Mouse (Mus musculus) spleen, adult 2 months (tissue): Measurements from ENCODE around the gene Mfsd2b. TPM values are rescaled to one million over a fixed set of nuclear protein-coding genes. Genes with fewer than 3 reads are reported as not detected.

Experiments
- DNase-seq, 2 experiments: peaks; one replicate each; pipeline versions ENCODE4 v3.0.0 to v3.0.0-alpha.2; 2012 to 2021; ENCODE audit warnings: low spot score in 2 of 2, low read depth in 1 of 2
- H3K27ac ChIP-seq: fragments of 200-500 bp; 2 replicates; pipeline ENCODE4 v1.5.1; 2012; ENCODE audit warnings: low read length, inconsistent platforms; ENCODE audit not compliant: insufficient read depth
- H3K27me3 ChIP-seq: fragments of 200-500 bp; 2 replicates; pipeline ENCODE4 v1.6.1; 2012; ENCODE audit warnings: mild to moderate bottlenecking, moderate library complexity, low read length, inconsistent platforms; ENCODE audit not compliant: control insufficient read depth, insufficient read depth
- H3K36me3 ChIP-seq: fragments of 200-500 bp; 2 replicates; pipeline ENCODE4 v1.6.1; 2012; ENCODE audit warnings: mild to moderate bottlenecking, low read length, inconsistent platforms; ENCODE audit not compliant: control insufficient read depth, insufficient read depth
- H3K4me1 ChIP-seq: fragments of 200-500 bp; 2 replicates; pipeline ENCODE4 v1.6.1; 2011; ENCODE audit warnings: inconsistent platforms; ENCODE audit not compliant: control insufficient read depth, insufficient read depth, insufficient read length
- H3K4me3 ChIP-seq: fragments of 200-500 bp; 2 replicates; pipeline ENCODE4 v1.5.1; 2011; ENCODE audit warnings: mild to moderate bottlenecking, inconsistent platforms; ENCODE audit not compliant: insufficient read depth, insufficient read length; ENCODE audit errors: extremely low read depth
- CTCF ChIP-seq: fragments of 200-500 bp; IDR thresholded peaks from 2 replicates; pipeline ENCODE4 v1.5.1; 2011; ENCODE audit warnings: mild to moderate bottlenecking, inconsistent platforms; ENCODE audit not compliant: insufficient read depth, insufficient read length, insufficient replicate concordance; ENCODE audit errors: extremely low read depth
- POLR2A ChIP-seq: fragments of 200-500 bp; IDR thresholded peaks from 2 replicates; pipeline ENCODE4 v1.6.1; 2011; ENCODE audit warnings: low read depth, low read length, inconsistent platforms
- WGBS: fragments of 180-500 bp; shearing (Covaris S2); methylation state at CpG from one replicate; pipeline ENCODE4 v1.1.7; 2018; 5-methylcytosine and 5-hydroxymethylcytosine counted together
- polyA plus RNA-seq: library from polyadenylated mRNA; depleted of rRNA; stranded (reverse); fragments of >200 nt; gene quantifications from 2 replicates; pipeline ENCODE4 v1.2.3, GENCODE M21; 2012

The Mfsd2b gene
- polyA plus RNA-seq, 1 experiment: 38.2 TPM

DNA sequence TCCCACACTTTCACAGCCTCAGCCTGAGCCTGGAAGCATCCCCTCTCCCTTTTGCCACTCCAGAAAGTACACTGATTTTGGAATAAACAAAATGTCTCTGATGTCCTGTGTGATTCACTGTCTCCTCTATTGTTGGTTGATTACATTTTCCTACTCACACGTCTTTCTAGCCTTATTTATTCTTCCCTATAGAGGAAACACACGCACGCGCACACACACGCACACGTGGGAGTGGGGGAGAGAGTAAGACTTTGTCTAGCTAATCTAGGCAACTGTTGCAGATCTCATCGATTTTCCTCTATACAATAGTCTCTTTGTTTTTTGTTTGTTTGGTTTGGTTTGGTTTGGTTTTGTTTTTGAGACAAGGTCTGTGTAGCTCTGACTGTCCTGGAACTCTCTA lies 34.2 kb upstream of the Mfsd2b start:
- H3K4me1 ChIP-seq: peaks cover 10% of the 10 kb centered on the region
- H3K4me3 ChIP-seq: peak overlapping the region; percentile 82; the same call in 1 of the 2 replicates
- no peaks in the 10 kb centered on the region for H3K27me3 ChIP-seq
- TF ChIP-seq CTCF (no peak), POLR2A (no peak)
- H3K27ac ChIP-seq: no peak overlapping the region
- H3K36me3 ChIP-seq: no peaks in the 10 kb centered on the region
- no peak for DNase-seq
- WGBS: 81% methylated on average over 7 of the region's 7 CpGs

DNA sequence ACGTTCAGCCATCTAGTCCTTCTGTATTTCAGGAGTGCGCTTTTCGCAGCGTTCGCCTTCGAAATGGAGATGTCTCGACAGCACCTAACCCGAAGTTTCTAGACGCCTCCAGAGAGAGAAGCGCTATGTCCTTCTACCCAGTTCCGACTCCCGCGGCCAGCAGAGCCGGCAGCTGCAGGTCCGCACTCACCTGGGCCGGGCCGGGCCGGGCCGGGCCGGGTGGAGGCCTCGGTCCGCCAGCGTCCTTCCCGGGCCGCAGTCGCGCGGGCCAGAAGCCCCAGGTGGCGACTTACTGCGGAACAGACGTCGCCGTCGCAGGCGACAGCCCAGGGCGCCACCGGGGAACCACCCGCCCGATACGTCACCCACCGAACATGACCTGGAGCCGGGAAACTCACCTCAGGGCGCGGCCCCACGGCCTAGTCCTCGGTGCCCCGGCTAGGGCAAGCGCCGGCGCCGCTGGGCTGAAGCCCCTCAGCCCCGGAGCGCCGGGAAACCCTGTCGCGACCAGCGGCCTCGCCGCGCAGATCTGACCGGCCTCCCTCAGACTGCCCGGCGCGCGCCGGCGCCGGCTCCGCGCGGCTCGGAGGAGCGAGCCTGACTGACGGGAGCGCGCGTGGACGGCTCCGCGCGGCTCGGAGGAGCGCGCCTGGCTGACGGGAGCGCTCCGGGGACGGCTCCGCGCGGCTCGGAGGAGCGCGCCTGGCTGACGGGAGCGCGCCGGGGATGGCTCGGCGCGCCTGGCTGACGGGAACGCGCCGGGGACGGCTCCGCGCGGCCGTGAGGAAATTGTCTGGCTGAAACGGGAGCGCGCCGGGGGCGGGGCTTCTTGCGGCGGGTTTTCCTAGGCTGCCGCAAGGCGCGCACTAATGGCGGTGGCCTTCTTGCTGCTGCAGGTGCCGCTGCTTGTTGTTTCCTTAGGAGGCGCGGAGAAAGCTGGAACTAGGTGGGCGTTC lies 33.1 kb upstream of the Mfsd2b start, which contains the start of gene Ubxn2a:
Gene Ubxn2a (minus strand): TSS at position 755 of the 956 bp plus-strand sequence.
- under 1% methylated on average over 123 of the region's 125 CpGs for WGBS
- peaks cover 10% of the 10 kb centered on the region for H3K4me1 ChIP-seq
- TF ChIP-seq POLR2A (peak; percentile 56), CTCF (no peak)
- peak within 1 kb of the TSS; percentile 99 for H3K27ac ChIP-seq
- H3K27me3 ChIP-seq: no peaks in the 10 kb centered on the region
- H3K4me3 ChIP-seq: peak within 1 kb of the TSS; percentile 82
- H3K36me3 ChIP-seq: no peaks in the 10 kb centered on the region
- peak; percentile 82 to 94 for DNase-seq

DNA sequence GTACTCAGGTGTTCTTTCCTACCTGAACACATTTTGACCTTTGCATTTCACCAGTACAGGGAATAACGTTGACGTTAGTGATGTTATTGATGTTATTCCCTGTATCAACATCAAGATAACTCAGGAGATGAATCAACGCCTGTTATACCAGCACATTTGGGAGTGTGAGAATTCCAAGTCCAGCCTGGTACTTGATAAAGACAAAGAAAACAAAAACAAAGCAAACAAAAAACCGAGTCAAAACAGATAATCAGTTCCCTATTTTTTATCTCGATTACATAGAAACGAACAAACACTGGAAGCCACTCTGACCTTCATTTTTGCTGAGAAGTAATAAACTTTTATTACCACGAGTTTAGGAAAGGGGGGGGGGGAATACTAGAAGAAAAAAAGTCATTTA lies 32.3 kb upstream of the Mfsd2b start:
- Histone ChIP-seq H3K4me3 (peak overlapping the region; percentile 8), H3K27ac (peak overlapping the region; percentile 99; the same call in 1 of the 2 replicates)
- 40% methylated on average over 7 of the region's 7 CpGs for WGBS

DNA sequence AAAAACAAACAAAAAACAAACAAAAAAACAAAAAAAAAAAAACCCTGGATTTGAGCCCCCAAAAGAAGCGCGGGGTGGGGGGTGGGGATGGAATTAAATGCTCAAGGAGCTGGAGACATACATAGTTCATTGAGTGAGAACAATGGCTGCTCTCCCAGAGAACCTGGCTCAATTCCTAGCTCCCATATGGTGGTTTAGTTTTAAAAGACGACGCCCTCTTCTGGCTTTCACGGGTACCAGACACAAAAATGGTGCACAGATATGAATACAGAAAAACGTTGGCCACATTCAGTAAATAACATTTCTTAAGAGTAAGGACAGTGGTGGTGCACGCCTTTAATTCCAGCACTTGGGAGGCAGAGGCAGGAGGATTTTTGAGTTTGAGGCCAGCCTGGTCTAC lies 31.8 kb upstream of the Mfsd2b start:
- peaks cover 10% of the 10 kb centered on the region for H3K4me1 ChIP-seq
- DNase-seq: peak in 1 of 2 experiments; percentile 2
- H3K4me3 ChIP-seq: no peak overlapping the region
- no peak overlapping the region for H3K27ac ChIP-seq
- no peaks in the 10 kb centered on the region for H3K36me3 ChIP-seq
- WGBS: 76% methylated on average over 7 of the region's 7 CpGs
- H3K27me3 ChIP-seq: no peaks in the 10 kb centered on the region
- no peak for TF ChIP-seq CTCF
- TF ChIP-seq POLR2A: no peak

More for the DNA sequence above, 32.3 kb upstream of the Mfsd2b start:
- no peak for DNase-seq
- TF ChIP-seq POLR2A: no peak
- TF ChIP-seq CTCF: no peak
- Histone ChIP-seq H3K36me3 (no peaks in the 10 kb centered on the region), H3K27me3 (no peaks in the 10 kb centered on the region), H3K4me1 (peaks cover 10% of the 10 kb centered on the region)

DNA sequence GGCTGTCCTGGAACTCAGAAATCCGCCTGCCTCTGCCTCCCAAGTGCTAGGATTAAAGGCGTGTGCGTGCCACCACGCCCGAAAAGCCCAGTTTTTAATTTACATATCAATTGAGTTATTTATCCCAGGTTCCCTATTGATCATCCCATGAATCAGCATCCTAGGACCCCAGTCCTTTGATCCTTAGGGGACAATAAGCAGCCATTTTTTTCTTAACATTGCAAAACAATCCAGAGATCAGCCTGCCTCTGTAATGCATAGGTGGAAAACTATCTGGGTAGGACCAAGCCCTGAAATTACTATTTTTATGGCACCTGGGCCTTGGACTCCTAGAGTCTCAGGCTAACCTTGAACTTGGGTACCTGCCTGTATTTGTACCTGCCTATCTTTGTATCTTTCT lies 23.9 kb upstream of the Mfsd2b start:
- TF ChIP-seq POLR2A: no peak
- TF ChIP-seq CTCF: no peak
- H3K36me3 ChIP-seq: peaks cover 3% of the 10 kb centered on the region; the same call in 1 of the 2 replicates
- 96% methylated on average over 5 of the region's 5 CpGs for WGBS

DNA sequence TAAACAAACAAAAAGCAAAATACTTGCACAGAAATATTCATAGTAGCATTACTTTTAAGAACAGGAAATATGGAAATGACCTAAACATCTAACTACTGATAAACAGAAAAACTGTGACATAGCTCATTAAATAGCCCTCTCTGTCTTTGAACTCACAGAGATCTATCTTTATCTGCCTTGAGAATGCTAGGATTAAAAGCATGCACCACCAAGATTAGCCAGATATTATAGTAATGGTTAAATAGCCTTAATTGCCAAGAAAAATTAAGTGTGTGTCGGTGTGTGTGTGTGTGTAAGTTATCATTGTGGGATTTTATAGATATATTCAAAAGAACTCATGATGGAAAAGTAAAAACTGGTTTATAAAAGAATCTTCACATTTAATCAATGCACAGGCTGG lies 15.7 kb upstream of the Mfsd2b start:
- 83% methylated on average over 1 of the region's 1 CpGs for WGBS
- no peaks in the 10 kb centered on the region for H3K27me3 ChIP-seq
- no peak for DNase-seq
- TF ChIP-seq CTCF: no peak
- no peak for TF ChIP-seq POLR2A
- H3K36me3 ChIP-seq: peaks cover 11% of the 10 kb centered on the region
- H3K27ac ChIP-seq: no peak overlapping the region
- no peak overlapping the region for H3K4me3 ChIP-seq
- no peaks in the 10 kb centered on the region for H3K4me1 ChIP-seq

More for the DNA sequence above, 23.9 kb upstream of the Mfsd2b start:
- no peaks in the 10 kb centered on the region for H3K4me1 ChIP-seq
- no peak overlapping the region for H3K27ac ChIP-seq
- H3K4me3 ChIP-seq: no peak overlapping the region
- DNase-seq: no peak
- H3K27me3 ChIP-seq: no peaks in the 10 kb centered on the region

DNA sequence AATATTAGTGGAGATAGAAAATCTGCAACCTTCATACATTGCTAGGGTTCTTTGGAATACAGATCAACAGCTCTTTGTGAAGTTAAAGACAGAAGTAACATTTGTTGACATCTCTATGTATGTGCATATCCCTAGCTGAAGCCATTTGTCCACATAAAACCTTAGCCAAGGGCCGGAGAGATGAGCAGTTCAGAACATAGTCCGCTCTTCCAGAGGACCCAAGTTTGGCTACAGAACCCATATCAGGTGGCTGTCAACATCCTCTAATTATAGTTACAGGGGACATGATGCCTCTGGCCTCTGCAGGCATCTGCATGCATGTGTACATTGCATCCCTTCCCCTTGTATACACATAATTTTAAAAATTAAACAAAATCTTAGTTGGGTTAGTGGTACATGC lies 15.1 kb upstream of the Mfsd2b start:
- H3K36me3 ChIP-seq: peaks cover 10% of the 10 kb centered on the region
- no peak overlapping the region for H3K27ac ChIP-seq
- H3K4me3 ChIP-seq: no peak overlapping the region
- 95% methylated on average over 2 of the region's 2 CpGs for WGBS
- TF ChIP-seq POLR2A (no peak), CTCF (no peak)
- no peaks in the 10 kb centered on the region for H3K27me3 ChIP-seq
- H3K4me1 ChIP-seq: no peaks in the 10 kb centered on the region
- no peak for DNase-seq
